Mouse (Mus musculus) lung, postnatal 0 days (tissue): Measurements from ENCODE around the gene Abcc8. TPM values are rescaled to one million over a fixed set of nuclear protein-coding genes. Genes with fewer than 3 reads are reported as not detected.

Experiments
- ATAC-seq: fragments of 200-750 bp; cut with Nextera tagmentation; 2 replicates; pipeline ENCODE4 v1.8.0; 2017; ENCODE audit warnings: moderate library complexity
- DNase-seq: peaks from one replicate; pipeline ENCODE4 v3.0.0-alpha.2; 2016; ENCODE audit warnings: low spot score
- H3K27ac ChIP-seq: fragments of 300-500 bp; sonication (generic); 2 replicates; pipeline ENCODE4 v1.5.1; 2014; ENCODE audit warnings: antibody characterized with exemption, mild to moderate bottlenecking, low read length, mixed read lengths
- H3K27me3 ChIP-seq: fragments of 300-500 bp; sonication (generic); replicated peaks from 2 replicates; pipeline ENCODE4 v1.6.1; 2014; ENCODE audit warnings: low read length, mixed read lengths; ENCODE audit not compliant: insufficient read depth
- H3K36me3 ChIP-seq: fragments of 300-500 bp; sonication (generic); 2 replicates; pipeline ENCODE4 v1.6.1; 2014; ENCODE audit warnings: low read length, mixed read lengths; ENCODE audit not compliant: insufficient read depth
- H3K4me1 ChIP-seq: fragments of 300-500 bp; sonication (generic); 2 replicates; pipeline ENCODE4 v1.6.1; 2014; ENCODE audit warnings: antibody characterized with exemption, low read depth, low read length, mixed read lengths; ENCODE audit not compliant: insufficient read depth
- H3K4me2 ChIP-seq: fragments of 300-500 bp; sonication (generic); replicated peaks from 2 replicates; pipeline ENCODE4 v1.6.1; 2014; ENCODE audit warnings: low read depth, mild to moderate bottlenecking, low read length, moderate library complexity, mixed read lengths
- H3K4me3 ChIP-seq: fragments of 300-500 bp; sonication (generic); 2 replicates; pipeline ENCODE4 v1.5.1; 2014; ENCODE audit warnings: low read depth, low read length
- H3K9ac ChIP-seq: fragments of 300-500 bp; sonication (generic); replicated peaks from 2 replicates; pipeline ENCODE4 v1.6.1; 2014; ENCODE audit warnings: low read depth, mild to moderate bottlenecking
- H3K9me3 ChIP-seq: fragments of 300-500 bp; sonication (generic); 2 replicates; pipeline ENCODE4 v1.6.1; 2016; ENCODE audit warnings: low read length, mixed read lengths
- CTCF ChIP-seq: IDR thresholded peaks from 2 replicates; pipeline ENCODE4 v1.5.1; 2016; ENCODE audit warnings: antibody characterized with exemption, mild to moderate bottlenecking
- EP300 ChIP-seq: IDR thresholded peaks from 2 replicates; pipeline ENCODE4 v1.6.1; 2016; ENCODE audit warnings: antibody characterized with exemption, mild to moderate bottlenecking, control low read depth
- WGBS: fragments of 180-500 bp; shearing (Covaris S2); extraction: QIAGEN DNeasy Blood & Tissue Kit; methylation state at CpG from one replicate; pipeline ENCODE4 v1.1.7; 2014; 5-methylcytosine and 5-hydroxymethylcytosine counted together
- polyA plus RNA-seq: library from polyadenylated mRNA; unstranded; fragments of >200 nt; fragmentation: Nextera tagmentation; extraction: Ambion mirVana; gene quantifications from 2 replicates; pipeline ENCODE4 v1.2.1, GENCODE M21; 2015

Gene Abcc8
- polyA plus RNA-seq, 1 experiment from 2014 or later = 1.1 TPM

GRCm38 (mm10) chr7:46098919-46099286 lies 80.9 kb downstream of the Abcc8 start:
- H3K4me2 ChIP-seq = no peak overlapping the region
- ATAC-seq = no peak
- no peaks in the 10 kb centered on the region for H3K9me3 ChIP-seq

GRCm38 (mm10) chr7:46098221-46098918 lies 81.5 kb downstream of the Abcc8 start:
- H3K4me2 ChIP-seq = no peak overlapping the region
- WGBS = 63% methylated on average over 19 of the region's 19 CpGs
- no peak overlapping the region for H3K9ac ChIP-seq
- no peak overlapping the region for H3K27ac ChIP-seq
- TF ChIP-seq EP300 (no peak), CTCF (no peak)
- H3K36me3 ChIP-seq = no peaks in the 10 kb centered on the region
- H3K27me3 ChIP-seq = 0 out of 2 replicates have a peak, but pooled peaks cover 8% of the 10 kb centered on the region
- H3K9me3 ChIP-seq = no peaks in the 10 kb centered on the region
- DNase-seq (no peak), ATAC-seq (no peak)
- no peaks in the 10 kb centered on the region for H3K4me1 ChIP-seq
- no peak overlapping the region for H3K4me3 ChIP-seq

More at GRCm38 (mm10) chr7:46098919-46099286, 80.9 kb downstream of the Abcc8 start:
- H3K4me3 ChIP-seq = no peak overlapping the region
- no peak overlapping the region for H3K27ac ChIP-seq
- no peak overlapping the region for H3K9ac ChIP-seq
- WGBS = 92% methylated on average over 19 of the region's 19 CpGs
- no peak for DNase-seq
- no peak for TF ChIP-seq EP300
- TF ChIP-seq CTCF = no peak
- no peaks in the 10 kb centered on the region for H3K36me3 ChIP-seq
- 0 out of 2 replicates have a peak, but pooled peaks cover 8% of the 10 kb centered on the region for H3K27me3 ChIP-seq
- no peaks in the 10 kb centered on the region for H3K4me1 ChIP-seq

GRCm38 (mm10) chr7:46097319-46097783 lies 82.5 kb downstream of the Abcc8 start:
- Histone ChIP-seq H3K27ac (no peak overlapping the region), H3K36me3 (no peaks in the 10 kb centered on the region), H3K4me1 (no peaks in the 10 kb centered on the region), H3K4me2 (no peak overlapping the region), H3K9ac (no peak overlapping the region), H3K4me3 (no peak overlapping the region), H3K27me3 (0 out of 2 replicates have a peak, but pooled peaks cover 8% of the 10 kb centered on the region), H3K9me3 (no peaks in the 10 kb centered on the region)
- WGBS = 45% methylated on average over 4 of the region's 4 CpGs
- TF ChIP-seq CTCF = no peak
- no peak for TF ChIP-seq EP300
- DNase-seq = no peak
- no peak for ATAC-seq

- H3K9me3 ChIP-seq = no peaks in the 10 kb centered on the region
- peak; percentile 63 for ATAC-seq
- H3K4me1 ChIP-seq = no peaks in the 10 kb centered on the region
Measured at GRCm38 (mm10) chr7:46096136-46096535, 83.7 kb downstream of the Abcc8 start.

GRCm38 (mm10) chr7:46092803-46093202 lies 87.0 kb downstream of the Abcc8 start:
- Histone ChIP-seq H3K27ac (no peak overlapping the region), H3K9me3 (no peaks in the 10 kb centered on the region), H3K4me2 (no peak overlapping the region), H3K4me3 (no peak overlapping the region), H3K36me3 (no peaks in the 10 kb centered on the region), H3K9ac (no peak overlapping the region), H3K4me1 (no peaks in the 10 kb centered on the region), H3K27me3 (no peaks in the 10 kb centered on the region)
- TF ChIP-seq EP300 (no peak), CTCF (no peak)
- no peak for DNase-seq
- ATAC-seq = no peak
- WGBS = 37% methylated on average over 8 of the region's 8 CpGs

More at GRCm38 (mm10) chr7:46096136-46096535, 83.7 kb downstream of the Abcc8 start:
- Histone ChIP-seq H3K27ac (no peak overlapping the region), H3K36me3 (no peaks in the 10 kb centered on the region), H3K9ac (no peak overlapping the region), H3K4me2 (no peak overlapping the region), H3K4me3 (no peak overlapping the region), H3K27me3 (0 out of 2 replicates have a peak, but pooled peaks cover 8% of the 10 kb centered on the region)
- TF ChIP-seq CTCF = peak; percentile 92
- no peak for TF ChIP-seq EP300
- WGBS = 4% methylated on average over 4 of the region's 4 CpGs
- peak; percentile 86 for DNase-seq

- no peaks in the 10 kb centered on the region for H3K9me3 ChIP-seq
- no peak overlapping the region for H3K4me3 ChIP-seq
- no peak overlapping the region for H3K27ac ChIP-seq
- no peaks in the 10 kb centered on the region for H3K36me3 ChIP-seq
- H3K4me1 ChIP-seq = peaks cover 3% of the 10 kb centered on the region; the same call in 1 of the 2 replicates
- no peaks in the 10 kb centered on the region for H3K27me3 ChIP-seq
- H3K9ac ChIP-seq = no peak overlapping the region
- no peak for ATAC-seq
- WGBS = 71% methylated on average over 6 of the region's 6 CpGs
- no peak overlapping the region for H3K4me2 ChIP-seq
- DNase-seq = no peak
- TF ChIP-seq EP300 = no peak
Measured at GRCm38 (mm10) chr7:46088241-46088640, 91.6 kb downstream of the Abcc8 start.
